Mouse (Mus musculus) forebrain, embryonic 13.5 days (tissue): ENCODE measurements at regions not wholly inside any gene's neighbourhood (a gene's known extent, or its start where the extent isn't known, plus 50 kb on each side); places are given as distances from the start of the nearest gene placed in this dataset.

Experiments used
- ATAC-seq: fragments of 200-750 bp; cut with Nextera tagmentation; 2 replicates; pipeline ENCODE4 v1.8.0; 2017
- H3K27ac ChIP-seq: fragments of 300-500 bp; sonication (generic); 2 replicates; pipeline ENCODE4 v1.5.1; 2015; ENCODE audit warnings: inconsistent platforms, mild to moderate bottlenecking, moderate library complexity
- H3K27me3 ChIP-seq: fragments of 300-500 bp; sonication (generic); 2 replicates; pipeline ENCODE4 v1.6.1; 2015; ENCODE audit warnings: mild to moderate bottlenecking, inconsistent platforms
- H3K36me3 ChIP-seq: fragments of 300-500 bp; sonication (generic); 2 replicates; pipeline ENCODE4 v1.6.1; 2015; ENCODE audit warnings: mild to moderate bottlenecking, inconsistent platforms; ENCODE audit not compliant: poor library complexity, severe bottlenecking
- H3K4me1 ChIP-seq: fragments of 300-500 bp; sonication (generic); 2 replicates; pipeline ENCODE4 v1.6.1; 2015; ENCODE audit warnings: inconsistent platforms
- H3K4me2 ChIP-seq: fragments of 300-500 bp; sonication (generic); 2 replicates; pipeline ENCODE4 v1.6.1; 2015; ENCODE audit warnings: inconsistent platforms, mild to moderate bottlenecking, moderate library complexity
- H3K4me3 ChIP-seq: fragments of 300-500 bp; sonication (generic); 2 replicates; pipeline ENCODE4 v1.5.1; 2015; ENCODE audit warnings: mild to moderate bottlenecking, inconsistent platforms
- H3K9ac ChIP-seq: fragments of 300-500 bp; sonication (generic); 2 replicates; pipeline ENCODE4 v1.6.1; 2015; ENCODE audit warnings: mild to moderate bottlenecking, inconsistent platforms
- H3K9me3 ChIP-seq: fragments of 300-500 bp; sonication (generic); replicated peaks from 2 replicates; pipeline ENCODE4 v1.6.1; 2016; ENCODE audit warnings: inconsistent platforms
- WGBS: fragments of 180-500 bp; shearing (Covaris S2); methylation state at CpG from one replicate; pipeline ENCODE4 v1.1.7; 2015; 5-methylcytosine and 5-hydroxymethylcytosine counted together

GRCm38 (mm10) chr5:144664571-144665295 is 96.9 kb downstream of the Tmem130 start:
- ATAC-seq = no peak
- no peak overlapping the region for H3K9ac ChIP-seq

GRCm38 (mm10) chr5:144668060-144668459 is 93.6 kb downstream of the Tmem130 start:
- no peaks in the 10 kb centered on the region for H3K4me1 ChIP-seq
- 54% methylated on average over 3 of the region's 3 CpGs for WGBS
- ATAC-seq = no peak

More at GRCm38 (mm10) chr5:144664571-144665295, 96.9 kb downstream of the Tmem130 start:
- no peak overlapping the region for H3K4me3 ChIP-seq
- H3K4me1 ChIP-seq = no peaks in the 10 kb centered on the region
- WGBS = 91% methylated on average over 10 of the region's 10 CpGs
- no peaks in the 10 kb centered on the region for H3K36me3 ChIP-seq
- no peak overlapping the region for H3K4me2 ChIP-seq
- H3K9me3 ChIP-seq = no peaks in the 10 kb centered on the region
- no peak overlapping the region for H3K27ac ChIP-seq
- H3K27me3 ChIP-seq = peaks cover 22% of the 10 kb centered on the region

GRCm38 (mm10) chr5:144678815-144679750 is 82.5 kb downstream of the Tmem130 start:
- Histone ChIP-seq H3K9me3 (no peaks in the 10 kb centered on the region), H3K4me2 (no peak overlapping the region), H3K27ac (no peak overlapping the region), H3K9ac (no peak overlapping the region), H3K4me3 (no peak overlapping the region), H3K36me3 (no peaks in the 10 kb centered on the region), H3K27me3 (no peaks in the 10 kb centered on the region), H3K4me1 (no peaks in the 10 kb centered on the region)
- WGBS = 91% methylated on average over 13 of the region's 13 CpGs
- ATAC-seq = no peak

More at GRCm38 (mm10) chr5:144668060-144668459, 93.6 kb downstream of the Tmem130 start:
- peaks cover 22% of the 10 kb centered on the region for H3K27me3 ChIP-seq
- no peak overlapping the region for H3K4me2 ChIP-seq
- no peak overlapping the region for H3K4me3 ChIP-seq
- H3K9ac ChIP-seq = no peak overlapping the region
- H3K36me3 ChIP-seq = no peaks in the 10 kb centered on the region
- H3K9me3 ChIP-seq = no peaks in the 10 kb centered on the region
- no peak overlapping the region for H3K27ac ChIP-seq

GRCm38 (mm10) chr5:144684184-144684583 is 77.4 kb downstream of the Tmem130 start:
- Histone ChIP-seq H3K4me3 (no peak overlapping the region), H3K27me3 (no peaks in the 10 kb centered on the region), H3K9me3 (no peaks in the 10 kb centered on the region), H3K4me1 (peaks cover 7% of the 10 kb centered on the region; the same call in 1 of the 2 replicates), H3K4me2 (no peak overlapping the region), H3K36me3 (no peaks in the 10 kb centered on the region), H3K9ac (no peak overlapping the region), H3K27ac (no peak overlapping the region)
- 75% methylated on average over 1 of the region's 1 CpGs for WGBS
- no peak for ATAC-seq
